Mouse (Mus musculus): ENCODE measurements around the gene Olfr155. TPM values are rescaled to one million over a fixed set of nuclear protein-coding genes. Genes with fewer than 3 reads are reported as not detected.
A peak's percentile ranks its signal among the peaks of the same experiment; 100 is the strongest.

Olfr155 gene
- polyA plus RNA-seq, 1 experiment: not detected

DNA sequence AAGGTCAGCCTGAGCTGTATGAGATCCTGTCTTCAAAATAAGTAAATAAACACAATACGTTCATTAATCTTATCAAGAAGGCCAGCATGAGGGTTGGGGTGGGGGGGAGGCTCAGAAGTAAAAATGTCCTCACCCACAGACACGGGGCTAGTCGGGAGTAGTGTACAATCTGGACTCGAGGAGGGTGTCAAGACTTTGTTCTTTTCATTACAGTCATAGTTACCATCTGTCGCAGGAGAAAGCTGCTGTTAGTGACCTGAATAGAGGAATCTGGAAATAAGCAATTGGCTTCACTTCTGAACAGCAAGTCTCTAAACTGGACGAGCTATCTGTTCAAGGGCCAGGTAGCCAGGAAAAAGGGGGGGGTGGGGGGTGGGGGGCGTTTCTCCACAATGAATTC, 23.1 kb downstream of the Olfr155 start:
- H3K4me2 ChIP-seq (ENCODE audit: low read depth): peak overlapping the region; percentile 95

DNA sequence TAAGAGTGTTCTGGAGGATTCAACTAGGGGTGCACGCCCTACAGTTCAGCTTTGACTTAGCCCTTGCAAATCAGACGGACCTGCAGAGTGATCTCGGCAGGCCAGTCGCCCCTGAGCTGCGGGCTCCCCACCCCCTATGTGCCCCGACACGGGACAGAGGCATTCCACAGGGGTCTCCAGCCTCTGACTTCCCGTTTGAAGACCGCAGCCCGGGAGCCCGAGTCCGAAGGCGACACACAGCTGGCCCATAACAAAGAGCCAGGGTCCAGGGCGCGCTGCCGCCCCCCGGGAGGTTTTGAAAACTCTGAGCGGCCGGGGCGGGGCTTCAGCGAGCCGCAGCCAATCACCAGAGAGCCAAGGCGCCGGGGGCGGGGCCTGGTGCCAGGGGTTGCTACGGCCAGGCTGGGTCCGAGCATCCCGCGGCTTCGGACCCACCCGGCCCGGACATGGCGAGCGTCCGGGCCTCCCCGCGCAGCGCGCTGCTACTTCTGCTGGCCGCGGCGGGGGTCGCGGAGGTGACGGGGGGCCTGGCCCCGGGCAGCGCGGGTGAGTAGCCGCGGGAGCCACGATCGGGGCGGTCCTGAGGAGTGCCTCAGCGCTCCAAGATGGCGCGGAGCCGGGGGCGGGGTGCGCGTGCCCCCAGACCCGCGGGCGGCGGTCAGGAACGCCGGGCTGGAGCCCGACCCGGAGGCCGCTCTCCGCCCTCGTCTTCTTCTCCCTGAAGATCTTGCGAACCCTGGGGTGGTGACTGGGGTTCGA, 24.0 kb downstream of the Olfr155 start, which contains the start of gene Reck:
TSS of gene Reck (plus strand) at position 371 of the 759 bp plus-strand sequence.
- Histone ChIP-seq H3K79me2 (ENCODE audit: control insufficient read depth, insufficient read depth) (no peaks in the 10 kb centered on the region), H3K4me3 (peak within 1 kb of the TSS; percentile 33), H3ac (ENCODE audit: control insufficient read depth, insufficient read length) (no peak within 1 kb of the TSS), H3K4me2 (ENCODE audit: low read depth) (peak within 1 kb of the TSS; percentile 95), H3K36me3 (ENCODE audit: control insufficient read depth, insufficient read depth) (no peaks in the 10 kb centered on the region), H3K27me3 (ENCODE audit: control insufficient read depth, insufficient read depth, insufficient read length) (peaks cover 18% of the 10 kb centered on the region)
- TF ChIP-seq TCF3 (IDR thresholded peaks at IDR 0.05; ENCODE audit: insufficient read length, low read depth) (no peak), POLR2A (IDR thresholded peaks at IDR 0.05; ENCODE audit: insufficient read length, low read depth) (peak; percentile 31)

More for the DNA sequence above, 23.1 kb downstream of the Olfr155 start:
- Histone ChIP-seq H3ac (ENCODE audit: control insufficient read depth, insufficient read length) (no peak overlapping the region), H3K27me3 (ENCODE audit: control insufficient read depth, insufficient read depth, insufficient read length) (peaks cover 22% of the 10 kb centered on the region), H3K79me2 (ENCODE audit: control insufficient read depth, insufficient read depth) (no peaks in the 10 kb centered on the region), H3K36me3 (ENCODE audit: control insufficient read depth, insufficient read depth) (no peaks in the 10 kb centered on the region), H3K4me3 (peak overlapping the region; percentile 33)
- TF ChIP-seq POLR2AphosphoS2 (IDR thresholded peaks at IDR 0.05; ENCODE audit: insufficient read length, low read depth) (no peak), CEBPB (IDR thresholded peaks at IDR 0.05; ENCODE audit: insufficient read depth, poor library complexity, severe bottlenecking) (no peak), REST (IDR thresholded peaks at IDR 0.05; ENCODE audit: insufficient read depth, insufficient read length) (no peak), TCF3 (IDR thresholded peaks at IDR 0.05; ENCODE audit: insufficient read length, low read depth) (no peak), MAX (IDR thresholded peaks at IDR 0.05; ENCODE audit: low read depth) (no peak), POLR2A (IDR thresholded peaks at IDR 0.05; ENCODE audit: insufficient read length, low read depth) (no peak), USF1 (IDR thresholded peaks at IDR 0.05; ENCODE audit: low read depth) (no peak), TCF12 (IDR thresholded peaks at IDR 0.05; ENCODE audit: insufficient read depth, poor library complexity, severe bottlenecking) (no peak), MYOG (IDR thresholded peaks at IDR 0.05; ENCODE audit: control insufficient read depth in 1 of 3, insufficient read depth in 1 of 3, insufficient read length in 2 of 3, low read depth in 2 of 3) (no peak)

GRCm38 (mm10) chr4:43875919-43876411, 24.6 kb downstream of the Olfr155 start:
- Histone ChIP-seq H3K79me2 (ENCODE audit: control insufficient read depth, insufficient read depth) (no peaks in the 10 kb centered on the region), H3ac (ENCODE audit: control insufficient read depth, insufficient read length) (no peak overlapping the region), H3K27me3 (ENCODE audit: control insufficient read depth, insufficient read depth, insufficient read length) (peaks cover 11% of the 10 kb centered on the region), H3K4me3 (peak overlapping the region; percentile 33), H3K36me3 (ENCODE audit: control insufficient read depth, insufficient read depth) (no peaks in the 10 kb centered on the region), H3K4me2 (ENCODE audit: low read depth) (peak overlapping the region; percentile 95)
- TF ChIP-seq E2F4 (IDR thresholded peaks at IDR 0.05; ENCODE audit: insufficient read depth): no peak
- no peak for TF ChIP-seq POLR2A (IDR thresholded peaks at IDR 0.05; ENCODE audit: insufficient read length, low read depth)
- TF ChIP-seq CEBPB (IDR thresholded peaks at IDR 0.05; ENCODE audit: insufficient read depth, poor library complexity, severe bottlenecking): no peak
- TF ChIP-seq MYOG (IDR thresholded peaks at IDR 0.05; ENCODE audit: control insufficient read depth in 1 of 3, insufficient read depth in 1 of 3, insufficient read length in 2 of 3, low read depth in 2 of 3): no peak
- TF ChIP-seq TCF12 (IDR thresholded peaks at IDR 0.05; ENCODE audit: insufficient read depth, poor library complexity, severe bottlenecking): no peak
- no peak for TF ChIP-seq MYOD1 (IDR thresholded peaks at IDR 0.05; ENCODE audit: control insufficient read depth in 1 of 3, insufficient read length in 2 of 3, low read depth in 2 of 3)
- TF ChIP-seq TCF3 (IDR thresholded peaks at IDR 0.05; ENCODE audit: insufficient read length, low read depth): no peak
- no peak for TF ChIP-seq USF1 (IDR thresholded peaks at IDR 0.05; ENCODE audit: low read depth)
- no peak for TF ChIP-seq POLR2AphosphoS2 (IDR thresholded peaks at IDR 0.05; ENCODE audit: insufficient read length, low read depth)
- no peak for TF ChIP-seq REST (IDR thresholded peaks at IDR 0.05; ENCODE audit: insufficient read depth, insufficient read length)
- no peak for TF ChIP-seq SRF (IDR thresholded peaks at IDR 0.05; ENCODE audit: control insufficient read depth, insufficient read length, low read depth)
- no peak for TF ChIP-seq MAX (IDR thresholded peaks at IDR 0.05; ENCODE audit: low read depth)

- TF ChIP-seq TCF3 (IDR thresholded peaks at IDR 0.05; ENCODE audit: insufficient read length, low read depth) (no peak), POLR2AphosphoS2 (IDR thresholded peaks at IDR 0.05; ENCODE audit: insufficient read length, low read depth) (no peak), MYOG (IDR thresholded peaks at IDR 0.05; ENCODE audit: control insufficient read depth in 1 of 3, insufficient read depth in 1 of 3, insufficient read length in 2 of 3, low read depth in 2 of 3) (no peak), SRF (IDR thresholded peaks at IDR 0.05; ENCODE audit: control insufficient read depth, insufficient read length, low read depth) (no peak), E2F4 (IDR thresholded peaks at IDR 0.05; ENCODE audit: insufficient read depth) (no peak), POLR2A (IDR thresholded peaks at IDR 0.05; ENCODE audit: insufficient read length, low read depth) (no peak), TCF12 (IDR thresholded peaks at IDR 0.05; ENCODE audit: insufficient read depth, poor library complexity, severe bottlenecking) (no peak), CEBPB (IDR thresholded peaks at IDR 0.05; ENCODE audit: insufficient read depth, poor library complexity, severe bottlenecking) (no peak), MAX (IDR thresholded peaks at IDR 0.05; ENCODE audit: low read depth) (no peak), REST (IDR thresholded peaks at IDR 0.05; ENCODE audit: insufficient read depth, insufficient read length) (no peak), USF1 (IDR thresholded peaks at IDR 0.05; ENCODE audit: low read depth) (no peak)
- H3ac ChIP-seq (ENCODE audit: control insufficient read depth, insufficient read length): no peak overlapping the region
These were observed 25.9 kb downstream of the Olfr155 start for GRCm38 (mm10) chr4:43877230-43877629.

More at GRCm38 (mm10) chr4:43877230-43877629, 25.9 kb downstream of the Olfr155 start:
- Histone ChIP-seq H3K4me3 (no peak overlapping the region), H3K27me3 (ENCODE audit: control insufficient read depth, insufficient read depth, insufficient read length) (peaks cover 7% of the 10 kb centered on the region), H3K79me2 (ENCODE audit: control insufficient read depth, insufficient read depth) (no peaks in the 10 kb centered on the region), H3K4me2 (ENCODE audit: low read depth) (no peak overlapping the region), H3K36me3 (ENCODE audit: control insufficient read depth, insufficient read depth) (no peaks in the 10 kb centered on the region)
